Mouse (Mus musculus) MEL (cell line): ENCODE measurements around the gene Mr1. TPM values are rescaled to one million over a fixed set of nuclear protein-coding genes. Genes with fewer than 3 reads are reported as not detected.

Source experiments
- DNase-seq: peaks from one replicate; pipeline ENCODE4 v3.0.0; 2011; ENCODE audit warnings: low read depth, low spot score
- H3K27ac ChIP-seq: 2 replicates; pipeline ENCODE4 v1.5.1; 2012; ENCODE audit warnings: low read depth, mild to moderate bottlenecking, control low read depth, low read length, moderate library complexity; ENCODE audit not compliant: control insufficient read depth
- H3K27me3 ChIP-seq, 2 experiments: fragments of 150-350 bp in 1 of 2; sonication (generic) in 1 of 2; 2 replicates each; pipeline ENCODE4 v1.6.1; 2012; ENCODE audit warnings: low read length in 2 of 2, mild to moderate bottlenecking in 2 of 2, improper control_type of control experiment in 1 of 2, moderate library complexity in 1 of 2; ENCODE audit not compliant: insufficient read depth in 2 of 2, control insufficient read depth in 1 of 2
- H3K36me3 ChIP-seq, 2 experiments: 2 replicates each; pipeline ENCODE4 v1.6.1; 2012 to 2014; ENCODE audit warnings: low read length in 2 of 2, improper control_type of control experiment in 1 of 2, inconsistent platforms in 1 of 2, mild to moderate bottlenecking in 1 of 2; ENCODE audit not compliant: insufficient read depth in 2 of 2, control insufficient read depth in 1 of 2
- H3K4me1 ChIP-seq, 2 experiments: fragments of 150-350 bp in 1 of 2; sonication (generic) in 1 of 2; 2 replicates each; pipeline ENCODE4 v1.6.1; 2012; ENCODE audit warnings: low read length in 2 of 2, improper control_type of control experiment in 1 of 2, mild to moderate bottlenecking in 1 of 2; ENCODE audit not compliant: insufficient read depth in 2 of 2, control insufficient read depth in 1 of 2
- H3K4me3 ChIP-seq, 2 experiments: fragments of 150-350 bp in 1 of 2; sonication (generic) in 1 of 2; 2 replicates each; pipeline ENCODE4 v1.5.1; 2012; ENCODE audit warnings: low read depth in 2 of 2, low read length in 2 of 2, mild to moderate bottlenecking in 2 of 2, moderate library complexity in 2 of 2, control low read depth in 1 of 2, improper control_type of control experiment in 1 of 2; ENCODE audit not compliant: control insufficient read depth in 1 of 2, insufficient read depth in 1 of 2
- H3K79me2 ChIP-seq: 2 replicates; pipeline ENCODE4 v1.6.1; 2012; ENCODE audit warnings: mild to moderate bottlenecking, low read length, moderate library complexity; ENCODE audit not compliant: control insufficient read depth, poor library complexity, insufficient read depth
- H3K9ac ChIP-seq: 2 replicates; pipeline ENCODE4 v1.6.1; 2012; ENCODE audit warnings: low read depth, mild to moderate bottlenecking, control low read depth, low read length, moderate library complexity; ENCODE audit not compliant: control insufficient read depth, poor library complexity, severe bottlenecking
- H3K9me3 ChIP-seq: fragments of 150-350 bp; sonication (generic); replicated peaks from 2 replicates; pipeline ENCODE4 v1.6.1; 2012; ENCODE audit warnings: mild to moderate bottlenecking, low read length, improper control_type of control experiment, moderate library complexity; ENCODE audit not compliant: insufficient read depth
- CHD2 ChIP-seq: IDR thresholded peaks from 2 replicates; pipeline ENCODE4 v1.6.1; 2011; ENCODE audit warnings: low read length, improper control_type of control experiment
- CTCF ChIP-seq, 3 experiments: IDR thresholded peaks in 2 of 3; conservative IDR thresholded peaks in 1 of 3; 2 replicates each; pipeline ENCODE4 v1.5.1; 2011 to 2012; ENCODE audit warnings: low read length in 3 of 3, low read depth in 2 of 3, mild to moderate bottlenecking in 2 of 3, improper control_type of control experiment in 1 of 3, inconsistent platforms in 1 of 3, mixed read lengths in 1 of 3, moderate library complexity in 1 of 3; ENCODE audit not compliant: control insufficient read depth in 1 of 3, insufficient read depth in 1 of 3, poor library complexity in 1 of 3, severe bottlenecking in 1 of 3
- ELF1 ChIP-seq: IDR thresholded peaks from 2 replicates; pipeline ENCODE4 v1.6.1; 2014; ENCODE audit warnings: low read depth, mild to moderate bottlenecking, inconsistent platforms, low read length, improper control_type of control experiment, moderate library complexity
- EP300 ChIP-seq, 2 experiments: IDR thresholded peaks; 2 replicates each; pipeline ENCODE4 v1.6.1; 2011; ENCODE audit warnings: improper control_type of control experiment in 2 of 2, low read length in 2 of 2, low read depth in 1 of 2, mild to moderate bottlenecking in 1 of 2
- ETS1 ChIP-seq: IDR thresholded peaks from 2 replicates; pipeline ENCODE4 v1.6.1; 2012; ENCODE audit warnings: low read depth, mild to moderate bottlenecking, inconsistent platforms, low read length, improper control_type of control experiment, moderate library complexity
- GABPA ChIP-seq: IDR thresholded peaks from 2 replicates; pipeline ENCODE4 v1.6.1; 2012; ENCODE audit warnings: low read depth, mild to moderate bottlenecking, inconsistent platforms, low read length, improper control_type of control experiment, moderate library complexity
- GATA1 ChIP-seq: IDR thresholded peaks from 2 replicates; pipeline ENCODE4 v1.6.1; 2011; ENCODE audit warnings: low read depth, low read length, improper control_type of control experiment
- JUND ChIP-seq: IDR thresholded peaks from 2 replicates; pipeline ENCODE4 v1.6.1; 2011; ENCODE audit warnings: low read depth, mild to moderate bottlenecking, improper control_type of control experiment, low read length
- KAT2A ChIP-seq: conservative IDR thresholded peaks from 2 replicates; pipeline ENCODE4 v1.6.1; 2012; ENCODE audit warnings: low read depth, low read length, improper control_type of control experiment, inconsistent platforms
- MAX ChIP-seq: IDR thresholded peaks from 2 replicates; pipeline ENCODE4 v1.6.1; 2011; ENCODE audit warnings: low read length, improper control_type of control experiment
- MAZ ChIP-seq: IDR thresholded peaks from 2 replicates; pipeline ENCODE4 v1.6.1; 2012; ENCODE audit warnings: low read depth, mild to moderate bottlenecking, inconsistent platforms, low read length, improper control_type of control experiment
- MXI1 ChIP-seq: IDR thresholded peaks from 2 replicates; pipeline ENCODE4 v1.6.1; 2011; ENCODE audit warnings: mild to moderate bottlenecking, low read depth, low read length, improper control_type of control experiment
- MYB ChIP-seq: IDR thresholded peaks from 2 replicates; pipeline ENCODE4 v1.6.1; 2011; ENCODE audit warnings: mild to moderate bottlenecking, low read depth, low read length, improper control_type of control experiment
- NELFE ChIP-seq: IDR thresholded peaks from 2 replicates; pipeline ENCODE4 v1.6.1; 2011; ENCODE audit warnings: low read depth, low read length, improper control_type of control experiment
- NRF1 ChIP-seq: IDR thresholded peaks from 2 replicates; pipeline ENCODE4 v1.6.1; 2014; ENCODE audit warnings: low read depth, mild to moderate bottlenecking, inconsistent platforms, low read length, improper control_type of control experiment, moderate library complexity; ENCODE audit not compliant: poor library complexity, insufficient read depth, severe bottlenecking
- POLR2AphosphoS2 ChIP-seq: IDR thresholded peaks from 2 replicates; pipeline ENCODE4 v1.6.1; 2011; ENCODE audit warnings: low read length, improper control_type of control experiment
- RAD21 ChIP-seq: IDR thresholded peaks from 2 replicates; pipeline ENCODE4 v1.6.1; 2011; ENCODE audit warnings: mild to moderate bottlenecking, low read depth, low read length, improper control_type of control experiment
- RCOR1 ChIP-seq: IDR thresholded peaks from 2 replicates; pipeline ENCODE4 v1.6.1; 2012; ENCODE audit warnings: low read depth, mild to moderate bottlenecking, inconsistent platforms, low read length, improper control_type of control experiment
- TAL1 ChIP-seq: IDR thresholded peaks from 2 replicates; pipeline ENCODE4 v1.6.1; 2012; ENCODE audit warnings: mild to moderate bottlenecking, inconsistent platforms, low read length, moderate library complexity, mixed read lengths
- TBP ChIP-seq: IDR thresholded peaks from 2 replicates; pipeline ENCODE4 v1.8.0; 2011; ENCODE audit warnings: low read depth, low read length, improper control_type of control experiment
- TCF12 ChIP-seq: IDR thresholded peaks from 2 replicates; pipeline ENCODE4 v1.6.1; 2014; ENCODE audit warnings: low read depth, mild to moderate bottlenecking, inconsistent platforms, low read length, improper control_type of control experiment, moderate library complexity
- USF1 ChIP-seq: IDR thresholded peaks from 2 replicates; pipeline ENCODE4 v1.6.1; 2014; ENCODE audit warnings: low read depth, mild to moderate bottlenecking, inconsistent platforms, low read length, improper control_type of control experiment, moderate library complexity
- USF2 ChIP-seq, 2 experiments: IDR thresholded peaks; 2 replicates each; pipeline ENCODE4 v1.6.1; 2011 to 2012; ENCODE audit warnings: improper control_type of control experiment in 2 of 2, low read length in 2 of 2, borderline replicate concordance in 1 of 2, inconsistent platforms in 1 of 2, low read depth in 1 of 2, mild to moderate bottlenecking in 1 of 2; ENCODE audit not compliant: insufficient read depth in 1 of 2
- ZC3H11A ChIP-seq: IDR thresholded peaks from 2 replicates; pipeline ENCODE4 v1.6.1; 2012; ENCODE audit warnings: low read depth, mild to moderate bottlenecking, inconsistent platforms, low read length, improper control_type of control experiment
- ZMIZ1 ChIP-seq: IDR thresholded peaks from 2 replicates; pipeline ENCODE4 v1.6.1; 2012; ENCODE audit warnings: low read depth, mild to moderate bottlenecking, inconsistent platforms, low read length, improper control_type of control experiment, moderate library complexity
- ZNF384 ChIP-seq: IDR thresholded peaks from 2 replicates; pipeline ENCODE4 v1.6.1; 2012; ENCODE audit warnings: low read depth, mild to moderate bottlenecking, inconsistent platforms, low read length, improper control_type of control experiment
- polyA plus RNA-seq, 2 experiments: library from polyadenylated mRNA; stranded (reverse) in 1 of 2; unstranded in 1 of 2; fragments of >175 nt in 1 of 2; fragments of >200 nt in 1 of 2; gene quantifications; 2 replicates each; pipeline versions ENCODE4 v1.2.1 to v1.2.4; 2012; ENCODE audit warnings: low replicate concordance in 2 of 2, low read depth in 1 of 2; ENCODE audit not compliant: insufficient read length in 2 of 2, insufficient read depth in 1 of 2, missing spikeins in 1 of 2
- total RNA-seq: library from RNA; depleted of rRNA; stranded (reverse); fragments of 300-350 nt; gene quantifications from 2 replicates; pipeline ENCODE4 v1.2.3, GENCODE M21; 2012

Mr1 gene
- total and polyA plus RNA-seq, 3 experiments = 2.0 to 3.9 TPM; not detected in 1

- H3K4me1 ChIP-seq = peaks cover 16 to 48% of the 10 kb centered on the region in 2 experiments
- peak; percentile 43 for DNase-seq
- peaks cover 0 to 28% of the 10 kb centered on the region in 2 experiments; a peak in 2 of 4 replicates for H3K36me3 ChIP-seq
- H3K27me3 ChIP-seq = no peaks in the 10 kb centered on the region
- TF ChIP-seq ETS1 (0 out of 2 replicates have a peak, but pooled peaks have one; percentile 14), RAD21 (no peak), TCF12 (0 out of 2 replicates have a peak, but pooled peaks have one; percentile 13), NRF1 (no peak), MXI1 (no peak), RCOR1 (peak; percentile 48; the same call in 1 of the 2 replicates), USF1 (no peak), GATA1 (0 out of 2 replicates have a peak, but pooled peaks have one; percentile 12), MAX (no peak), TAL1 (0 out of 2 replicates have a peak, but pooled peaks have one; percentile 17), EP300 (IDR thresholded peaks at IDR 0.05; ENCODE audit: low read depth in 1 of 2, low read length in 2 of 2) (0 out of 4 replicates have a peak, but pooled peaks have one; percentile 11 to 22), GABPA (no peak)
- H3K9me3 ChIP-seq = no peaks in the 10 kb centered on the region
- peak overlapping the region; percentile 23 to 59 for H3K4me3 ChIP-seq
- no peaks in the 10 kb centered on the region; the same call in 1 of the 2 replicates for H3K79me2 ChIP-seq
- H3K9ac ChIP-seq = 0 out of 2 replicates have a peak overlapping the region, but pooled peaks have one; percentile 16
- peak overlapping the region; percentile 5; the same call in 1 of the 2 replicates for H3K27ac ChIP-seq
These were observed 61.8 kb downstream of the Mr1 start for GRCm38 (mm10) chr1:155084839-155085238.

DNA sequence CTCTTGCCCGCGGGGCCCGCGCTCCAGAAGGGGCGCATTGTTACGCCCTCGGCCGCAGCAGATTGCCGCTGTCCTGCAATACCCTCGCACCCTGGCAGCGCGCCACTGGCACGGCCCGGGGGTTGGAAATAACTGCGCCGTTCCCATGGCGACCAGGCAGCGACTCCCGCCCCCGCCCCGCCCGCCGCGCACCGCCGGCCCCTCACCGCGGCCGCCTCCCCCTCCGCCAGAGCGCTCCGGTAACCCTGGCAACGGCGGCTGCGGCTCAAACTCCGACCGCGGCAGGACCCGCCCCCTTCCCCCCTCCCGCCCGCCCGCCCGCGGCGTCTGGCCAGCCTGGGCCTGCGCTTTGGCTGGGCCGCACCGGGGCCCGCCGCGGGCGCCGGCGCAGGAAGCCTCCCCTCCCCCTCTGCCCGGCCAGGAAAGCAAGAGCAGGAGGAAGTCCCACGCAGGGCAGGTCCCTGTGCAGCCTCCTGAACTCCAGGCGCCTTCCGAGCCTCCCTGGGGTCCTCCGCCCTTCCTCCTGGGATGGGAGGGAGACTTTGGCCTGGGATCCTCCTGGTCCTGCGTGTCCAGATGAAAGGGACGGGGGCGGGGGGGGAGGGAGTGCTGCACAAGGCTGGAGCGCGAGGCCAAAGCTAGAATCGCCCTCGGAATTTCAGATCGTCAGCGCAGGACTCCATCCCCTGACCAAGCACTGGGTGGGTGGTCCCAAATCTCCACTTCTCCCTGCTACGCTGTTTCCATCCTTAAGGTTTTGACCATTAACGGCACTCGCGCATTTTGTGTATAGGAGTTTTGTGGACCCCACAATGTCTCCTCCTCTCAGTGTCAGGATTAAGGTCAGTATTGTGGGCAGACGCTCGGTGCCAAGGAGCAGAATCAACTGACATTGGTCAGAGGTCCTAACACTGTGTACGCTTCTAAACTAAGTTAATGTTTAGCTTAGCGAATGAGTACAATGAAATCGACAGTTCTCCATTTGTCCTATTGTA, 63.0 kb downstream of the Mr1 start:
- Histone ChIP-seq H3K9me3 (no peaks in the 10 kb centered on the region), H3K27me3 (no peaks in the 10 kb centered on the region), H3K79me2 (no peaks in the 10 kb centered on the region; the same call in 1 of the 2 replicates), H3K9ac (peak overlapping the region; percentile 80), H3K4me1 (peaks cover 16 to 48% of the 10 kb centered on the region in 2 experiments), H3K36me3 (peaks cover 0 to 28% of the 10 kb centered on the region in 2 experiments; a peak in 2 of 4 replicates), H3K4me3 (peak overlapping the region; percentile 56 to 60), H3K27ac (peak overlapping the region; percentile 58)
- DNase-seq = peak; percentile 88
- TF ChIP-seq ZNF384 (no peak), TBP (no peak), MYB (no peak), GATA1 (no peak), NELFE (peak; percentile 52; the same call in 1 of the 2 replicates), ZMIZ1 (0 out of 2 replicates have a peak, but pooled peaks have one; percentile 56), NRF1 (peak; percentile 72), ELF1 (0 out of 2 replicates have a peak, but pooled peaks have one; percentile 5), KAT2A (no peak), MAX (no peak; the same call in 1 of the 2 replicates), TAL1 (no peak), USF2 (IDR thresholded peaks at IDR 0.05; ENCODE audit: borderline replicate concordance in 1 of 2, insufficient read depth in 1 of 2, low read depth in 1 of 2, low read length in 2 of 2) (no peak), ZC3H11A (no peak), ETS1 (peak; percentile 49; the same call in 1 of the 2 replicates), EP300 (IDR thresholded peaks at IDR 0.05; ENCODE audit: low read depth in 1 of 2, low read length in 2 of 2) (0 out of 4 replicates have a peak, but pooled peaks of 1 of the 2 experiments have one; percentile 13), CTCF (IDR thresholded peaks at IDR 0.05 in 2 of 3, conservative IDR thresholded peaks at IDR 0.05 in 1 of 3; ENCODE audit: control insufficient read depth in 1 of 3, insufficient read depth in 1 of 3, low read depth in 2 of 3, low read length in 3 of 3, poor library complexity in 1 of 3, severe bottlenecking in 1 of 3) (no peak), TCF12 (peak; percentile 30; the same call in 1 of the 2 replicates), USF1 (no peak; the same call in 1 of the 2 replicates), CHD2 (no peak), POLR2AphosphoS2 (no peak), MAZ (no peak), JUND (no peak)
